Mouse (Mus musculus) kidney, adult 2 months (tissue): ENCODE data around the gene Foxl1. TPM values are rescaled to one million over a fixed set of nuclear protein-coding genes. Genes with fewer than 3 reads are reported as not detected.

Source experiments
- DNase-seq: peaks from one replicate; pipeline ENCODE4 v3.0.0; 2021
- H3K27ac ChIP-seq: fragments of 200-500 bp; 2 replicates; pipeline ENCODE4 v1.5.1; 2012; ENCODE audit warnings: low read depth, low read length, control low read depth, inconsistent platforms; ENCODE audit not compliant: insufficient read depth
- H3K27me3 ChIP-seq: fragments of 200-500 bp; replicated peaks from 2 replicates; pipeline ENCODE4 v1.6.1; 2012; ENCODE audit warnings: mild to moderate bottlenecking, moderate library complexity, low read length, inconsistent platforms; ENCODE audit not compliant: control insufficient read depth, insufficient read depth
- H3K36me3 ChIP-seq: fragments of 200-500 bp; 2 replicates; pipeline ENCODE4 v1.6.1; 2012; ENCODE audit warnings: mild to moderate bottlenecking, moderate library complexity, low read length, inconsistent platforms; ENCODE audit not compliant: control insufficient read depth, insufficient read depth
- H3K4me1 ChIP-seq: fragments of 200-500 bp; 2 replicates; pipeline ENCODE4 v1.6.1; 2011; ENCODE audit warnings: low read length; ENCODE audit not compliant: control insufficient read depth, insufficient read depth
- H3K4me3 ChIP-seq: fragments of 200-500 bp; 2 replicates; pipeline ENCODE4 v1.5.1; 2011; ENCODE audit warnings: mild to moderate bottlenecking, low read depth, low read length, control low read depth; ENCODE audit not compliant: insufficient read depth
- CTCF ChIP-seq: fragments of 200-500 bp; conservative IDR thresholded peaks from 2 replicates; pipeline ENCODE4 v1.5.1; 2011; ENCODE audit warnings: low read depth, mild to moderate bottlenecking, control low read depth, low read length, moderate library complexity, mixed read lengths; ENCODE audit not compliant: insufficient read depth, insufficient read length
- POLR2A ChIP-seq: fragments of 200-500 bp; IDR thresholded peaks from one replicate; pipeline ENCODE4 v1.6.1; 2011; ENCODE audit warnings: low read depth, low read length, control low read depth
- WGBS: fragments of 180-500 bp; shearing (Covaris S2); methylation state at CpG from one replicate; pipeline ENCODE4 v1.1.7; 2018; 5-methylcytosine and 5-hydroxymethylcytosine counted together
- polyA plus RNA-seq: library from polyadenylated mRNA; depleted of rRNA; stranded (reverse); fragments of >200 nt; gene quantifications from 2 replicates; pipeline ENCODE4 v1.2.3, GENCODE M21; 2012

Gene Foxl1
- polyA plus RNA-seq, 1 experiment = 0.75 TPM

- Histone ChIP-seq H3K4me3 (peak overlapping the region; percentile 83), H3K27me3 (peaks cover 12% of the 10 kb centered on the region; the same call in 1 of the 2 replicates), H3K27ac (no peak overlapping the region), H3K36me3 (no peaks in the 10 kb centered on the region), H3K4me1 (no peaks in the 10 kb centered on the region)
- TF ChIP-seq CTCF (no peak), POLR2A (no peak)
- WGBS = under 1% methylated on average over 89 of the region's 89 CpGs
- peak; percentile 77 for DNase-seq
Measured at GRCm38 (mm10) chr8:121083093-121083935, 44.4 kb upstream of the Foxl1 start.

GRCm38 (mm10) chr8:121083936-121084209 lies 43.9 kb upstream of the Foxl1 start:
- Histone ChIP-seq H3K27me3 (peaks cover 12% of the 10 kb centered on the region; the same call in 1 of the 2 replicates), H3K4me1 (no peaks in the 10 kb centered on the region), H3K27ac (no peak overlapping the region), H3K36me3 (no peaks in the 10 kb centered on the region), H3K4me3 (peak overlapping the region; percentile 83)
- no peak for TF ChIP-seq CTCF
- no peak for TF ChIP-seq POLR2A
- no peak for DNase-seq
- WGBS = 2% methylated on average over 13 of the region's 27 CpGs

GRCm38 (mm10) chr8:121084210-121084951 lies 43.4 kb upstream of the Foxl1 start, which contains the start of gene Foxf1:
Gene Foxf1 (plus strand): TSS chr8:121084386.
- Histone ChIP-seq H3K36me3 (no peaks in the 10 kb centered on the region), H3K27ac (no peak within 1 kb of the TSS), H3K4me3 (peak within 1 kb of the TSS; percentile 83), H3K27me3 (peaks cover 14% of the 10 kb centered on the region; the same call in 1 of the 2 replicates), H3K4me1 (no peaks in the 10 kb centered on the region)
- no peak for TF ChIP-seq CTCF
- no peak for TF ChIP-seq POLR2A
- DNase-seq = peak; percentile 17
- WGBS = 1% methylated on average over 66 of the region's 83 CpGs

DNA sequence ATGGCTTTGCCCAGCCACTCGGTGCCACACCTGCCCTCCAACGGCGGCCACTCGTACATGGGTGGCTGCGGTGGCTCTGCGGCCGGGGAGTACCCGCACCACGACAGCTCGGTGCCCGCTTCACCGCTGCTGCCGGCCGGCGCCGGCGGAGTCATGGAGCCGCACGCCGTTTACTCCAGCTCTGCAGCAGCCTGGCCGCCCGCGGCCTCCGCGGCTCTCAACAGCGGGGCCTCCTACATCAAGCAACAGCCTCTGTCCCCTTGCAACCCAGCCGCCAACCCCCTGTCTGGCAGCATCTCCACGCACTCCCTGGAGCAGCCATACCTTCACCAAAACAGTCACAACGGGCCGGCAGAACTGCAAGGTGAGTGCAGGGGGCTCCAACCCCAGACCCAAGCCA lies 42.7 kb upstream of the Foxl1 start:
- H3K36me3 ChIP-seq = no peaks in the 10 kb centered on the region
- peaks cover 12% of the 10 kb centered on the region; the same call in 1 of the 2 replicates for H3K27me3 ChIP-seq
- WGBS = 25% methylated on average over 30 of the region's 30 CpGs
- H3K4me1 ChIP-seq = no peaks in the 10 kb centered on the region
- no peak for DNase-seq
- TF ChIP-seq CTCF (no peak), POLR2A (no peak)
- no peak overlapping the region for H3K27ac ChIP-seq
- no peak overlapping the region for H3K4me3 ChIP-seq

DNA sequence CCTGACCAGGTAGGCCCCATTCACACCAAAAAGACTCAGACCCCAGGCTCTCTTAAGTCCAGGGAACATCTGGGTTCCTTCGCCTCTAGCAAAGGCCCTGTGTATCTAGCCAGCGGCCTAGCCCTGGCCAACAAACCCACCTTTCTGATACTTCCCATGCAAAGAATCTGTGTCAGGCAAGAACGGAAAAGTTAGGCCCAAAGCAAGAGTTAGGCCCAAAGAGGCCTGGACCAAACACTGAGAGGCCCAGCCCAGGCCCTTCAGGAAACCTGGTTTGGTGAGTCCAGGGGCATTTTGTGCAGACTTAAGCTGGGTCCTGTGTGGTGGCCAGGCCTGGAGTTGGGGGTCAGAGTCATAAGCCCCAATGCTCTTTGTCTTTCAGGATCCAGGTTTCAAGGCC lies 42.2 kb upstream of the Foxl1 start:
- no peak overlapping the region for H3K4me3 ChIP-seq
- no peaks in the 10 kb centered on the region for H3K36me3 ChIP-seq
- WGBS = 95% methylated on average over 3 of the region's 3 CpGs
- TF ChIP-seq CTCF = no peak
- no peak for TF ChIP-seq POLR2A
- no peaks in the 10 kb centered on the region for H3K4me1 ChIP-seq
- DNase-seq = no peak
- no peak overlapping the region for H3K27ac ChIP-seq
- H3K27me3 ChIP-seq = peaks cover 12% of the 10 kb centered on the region; the same call in 1 of the 2 replicates

GRCm38 (mm10) chr8:121086004-121086900 lies 41.5 kb upstream of the Foxl1 start:
- no peak for DNase-seq
- Histone ChIP-seq H3K27ac (no peak overlapping the region), H3K36me3 (no peaks in the 10 kb centered on the region), H3K27me3 (peaks cover 10% of the 10 kb centered on the region; the same call in 1 of the 2 replicates), H3K4me3 (no peak overlapping the region), H3K4me1 (no peaks in the 10 kb centered on the region)
- 68% methylated on average over 19 of the region's 19 CpGs for WGBS
- no peak for TF ChIP-seq CTCF
- TF ChIP-seq POLR2A = no peak
